Mouse (Mus musculus): Measurements from ENCODE around the gene Krr1.

The Krr1 gene

GRCm38 (mm10) chr10:111972542-111973361 is at the start of gene Krr1:
TSS of gene Krr1 (plus strand) at chr10:111972664.
- in situ Hi-C loops (cut with MboI; ENCODE audit: low sequenced_read_pairs) = loop anchor here (10.0 kb wide), 1 partner anchor 132 kb away; no protein-coding TSS in a partner anchor

GRCm38 (mm10) chr10:111923503-111924135 is 48.8 kb upstream of the Krr1 start:
- in situ Hi-C loops (cut with MboI; ENCODE audit: low sequenced_read_pairs) = no loop called here

- in situ Hi-C loops (cut with MboI; ENCODE audit: low sequenced_read_pairs) = no loop called here
These were observed 48.3 kb upstream of the Krr1 start for GRCm38 (mm10) chr10:111924141-111924540.

DNA sequence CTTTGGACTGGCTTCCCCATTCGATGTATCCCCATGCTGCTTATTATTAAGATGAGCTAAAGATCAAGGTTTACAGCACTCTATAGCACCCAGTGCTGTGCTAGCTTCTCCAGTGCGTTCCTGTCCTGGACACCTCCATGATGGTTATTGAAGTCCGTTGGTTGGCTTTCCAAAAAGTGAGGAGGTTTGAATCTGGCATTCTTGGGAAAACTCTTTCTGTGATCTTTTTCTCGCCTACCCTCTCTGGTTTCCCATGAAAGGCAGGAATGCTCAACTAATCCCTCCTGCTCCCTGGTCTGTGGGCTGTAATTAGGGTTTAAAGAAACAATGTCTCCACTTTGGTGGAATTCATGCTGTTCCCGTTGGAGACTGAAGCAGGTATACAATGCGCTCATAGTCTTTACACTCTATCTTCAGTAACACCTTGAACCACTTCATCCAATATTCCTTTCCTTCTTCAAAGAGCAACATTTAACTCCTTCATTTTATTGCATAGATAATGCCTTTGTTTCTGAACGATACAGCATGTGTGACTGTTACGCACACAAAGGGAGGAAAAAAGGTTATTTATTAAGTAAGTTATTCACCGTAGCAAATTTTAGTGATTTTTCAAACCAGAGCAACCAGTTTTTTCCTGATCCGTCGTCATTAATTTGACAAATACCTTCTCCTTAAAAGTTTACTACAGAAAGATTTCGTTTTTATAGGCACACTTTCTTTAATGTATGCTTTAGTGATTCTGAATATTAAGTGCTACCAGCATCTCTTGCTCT is 47.6 kb upstream of the Krr1 start:
- in situ Hi-C loops (cut with MboI; ENCODE audit: low sequenced_read_pairs) = loop anchor here (25.0 kb wide), 2 partner anchors 413 to 613 kb away; partner anchors contain the start of gene Phlda1

GRCm38 (mm10) chr10:111925489-111925860 is 47.0 kb upstream of the Krr1 start:
- in situ Hi-C loops (cut with MboI; ENCODE audit: low sequenced_read_pairs) = loop anchor here (25.0 kb wide), 2 partner anchors 413 to 613 kb away; partner anchors contain the start of gene Phlda1

GRCm38 (mm10) chr10:111932621-111933345 is 39.7 kb upstream of the Krr1 start:
- in situ Hi-C loops (cut with MboI; ENCODE audit: low sequenced_read_pairs) = loop anchor here (25.0 kb wide), 2 partner anchors 420 to 620 kb away; partner anchors contain the start of gene Phlda1

- in situ Hi-C loops (cut with MboI; ENCODE audit: low sequenced_read_pairs) = loop anchor here (25.0 kb wide), 2 partner anchors 423 to 623 kb away; partner anchors contain the start of gene Phlda1
These were observed 37.3 kb upstream of the Krr1 start for GRCm38 (mm10) chr10:111935207-111935606.

- in situ Hi-C loops (cut with MboI; ENCODE audit: low sequenced_read_pairs) = loop anchor here (25.0 kb wide), 2 partner anchors 424 to 624 kb away; partner anchors contain the start of gene Phlda1
These were observed 36.4 kb upstream of the Krr1 start for GRCm38 (mm10) chr10:111936021-111936420.

- in situ Hi-C loops (cut with MboI; ENCODE audit: low sequenced_read_pairs) = loop anchor here (25.0 kb wide), 2 partner anchors 424 to 624 kb away; partner anchors contain the start of gene Phlda1
These were observed 35.8 kb upstream of the Krr1 start for GRCm38 (mm10) chr10:111936491-111937145.

GRCm38 (mm10) chr10:111937146-111937534 is 35.3 kb upstream of the Krr1 start:
- in situ Hi-C loops (cut with MboI; ENCODE audit: low sequenced_read_pairs) = loop anchor here (25.0 kb wide), 2 partner anchors 425 to 625 kb away; partner anchors contain the start of gene Phlda1

GRCm38 (mm10) chr10:111943026-111943425 is 29.4 kb upstream of the Krr1 start:
- in situ Hi-C loops (cut with MboI; ENCODE audit: low sequenced_read_pairs) = loop anchor here (25.0 kb wide), 2 partner anchors 431 to 631 kb away; partner anchors contain the start of gene Phlda1

- in situ Hi-C loops (cut with MboI; ENCODE audit: low sequenced_read_pairs) = loop anchor here (25.0 kb wide), 2 partner anchors 433 to 633 kb away; partner anchors contain the start of gene Phlda1
These were observed 26.9 kb upstream of the Krr1 start for GRCm38 (mm10) chr10:111945563-111945962.

DNA sequence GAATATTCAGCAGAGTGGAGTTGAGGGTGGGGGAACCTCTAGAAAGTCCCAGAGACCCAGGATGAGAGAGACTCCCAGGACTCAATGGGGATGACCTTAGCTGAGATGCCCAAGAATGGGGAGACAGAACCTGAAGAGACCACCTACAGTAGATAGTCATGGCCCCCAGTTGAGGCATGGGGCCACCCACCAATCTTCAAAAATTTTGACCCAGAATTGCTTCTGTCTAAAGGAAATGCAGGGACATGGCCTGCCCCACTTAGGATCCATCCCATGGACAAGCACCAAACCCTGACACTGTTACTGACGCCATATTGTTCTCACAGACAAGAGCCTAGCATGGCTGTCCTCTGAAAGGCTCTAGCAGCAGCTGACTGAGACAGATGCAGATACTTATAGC is 24.4 kb upstream of the Krr1 start:
- in situ Hi-C loops (cut with MboI; ENCODE audit: low sequenced_read_pairs) = loop anchor here (25.0 kb wide), 2 partner anchors 436 to 636 kb away; partner anchors contain the start of gene Phlda1

DNA sequence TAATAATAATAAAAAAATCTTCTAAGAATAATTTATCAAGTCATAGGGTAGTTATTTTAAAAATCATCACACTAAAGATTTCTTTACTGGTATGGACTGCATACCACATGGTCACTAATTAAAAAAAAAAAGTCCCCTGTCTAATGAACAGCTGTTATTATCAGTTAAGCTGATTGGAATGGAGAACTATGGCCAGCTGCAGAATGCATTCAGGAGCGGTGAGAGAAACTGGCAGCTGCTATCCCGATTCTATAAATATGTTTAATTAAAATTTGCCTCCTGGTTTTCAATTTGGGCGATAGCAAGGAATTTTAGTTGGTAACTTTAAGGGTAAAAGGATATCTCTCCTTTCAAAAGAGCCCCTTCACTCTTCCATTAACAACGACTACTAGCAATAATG is 23.5 kb upstream of the Krr1 start:
- in situ Hi-C loops (cut with MboI; ENCODE audit: low sequenced_read_pairs) = loop anchor here (25.0 kb wide), 2 partner anchors 437 to 637 kb away; partner anchors contain the start of gene Phlda1

- in situ Hi-C loops (cut with MboI; ENCODE audit: low sequenced_read_pairs) = no loop called here
These were observed 16.6 kb upstream of the Krr1 start for GRCm38 (mm10) chr10:111955836-111956235.

- in situ Hi-C loops (cut with MboI; ENCODE audit: low sequenced_read_pairs) = no loop called here
These were observed 15.0 kb upstream of the Krr1 start for GRCm38 (mm10) chr10:111957271-111958045.

DNA sequence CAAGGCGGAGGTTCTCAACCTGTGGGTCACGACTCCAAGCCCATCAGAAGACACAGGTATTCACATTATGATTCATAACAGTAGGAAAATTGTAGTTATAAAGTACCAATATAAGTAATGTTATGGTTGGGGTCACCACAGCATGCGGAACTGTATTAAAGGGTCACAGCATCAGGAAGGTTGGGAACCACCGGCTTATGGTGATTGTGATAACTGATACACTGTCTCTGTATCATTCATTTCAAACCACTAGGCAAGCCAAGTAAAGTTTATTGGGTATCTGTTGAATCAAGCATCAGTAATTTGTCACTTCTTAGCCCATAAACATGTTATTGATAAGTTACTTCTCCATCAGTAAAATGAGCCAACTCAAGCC is 14.4 kb upstream of the Krr1 start:
- in situ Hi-C loops (cut with MboI; ENCODE audit: low sequenced_read_pairs) = no loop called here

GRCm38 (mm10) chr10:111959353-111959752 is 13.1 kb upstream of the Krr1 start:
- in situ Hi-C loops (cut with MboI; ENCODE audit: low sequenced_read_pairs) = no loop called here

- in situ Hi-C loops (cut with MboI; ENCODE audit: low sequenced_read_pairs) = no loop called here
These were observed 12.0 kb upstream of the Krr1 start for GRCm38 (mm10) chr10:111960459-111960858.

Data from CH12F3 (cell line).